24 mouse cellular contexts compared by ENCODE assay signal in genomic region chr5:100000048-100000447, GRCm38 (mm10). TPM values are rescaled to one million over a fixed set of nuclear protein-coding genes. Genes with fewer than 3 reads are reported as not detected.
DNase-seq lines count a peak whose midpoint lies in the region; ATAC-seq and TF ChIP-seq lines count a peak whose summit lies in the region.
"Had no signal": no experiment of that assay in that cellular context is flagged by ENCODE, and none has a peak within 500 bp of the region (broad histone marks: within the 10 kb centered on the region; RNA-seq: fewer than 3 reads in every experiment).

No protein-coding gene starts in this region.

- no peak for DNase-seq in stomach, postnatal 0 days (ENCODE audit: low spot score)
- DNase-seq: adrenal gland, postnatal 25 days; cerebellum, adult 18-20 months; cerebellum, adult 9-11 months; embryo, embryonic 11 days; gastrocnemius, adult 2 months; gastrocnemius, postnatal 25 days; heart, postnatal 14 days; kidney, adult 18-20 months had no signal

- no peaks in the 10 kb centered on the region for H3K36me3 ChIP-seq in intestine, postnatal 0 days (ENCODE audit: control insufficient read depth, insufficient read depth)
- H3K36me3 ChIP-seq in intestine, embryonic 15.5 days: no peaks in the 10 kb centered on the region
- no peaks in the 10 kb centered on the region for H3K36me3 ChIP-seq in ES-Bruce4 (ENCODE audit: control insufficient read depth, insufficient read depth, low read length, poor library complexity, severe bottlenecking)
- H3K36me3 ChIP-seq in stomach, postnatal 0 days (ENCODE audit: control insufficient read depth, insufficient read depth, low read length): no peaks in the 10 kb centered on the region
- H3K36me3 ChIP-seq in heart, embryonic 11.5 days (ENCODE audit: control insufficient read depth, insufficient read depth, low read length): no peaks in the 10 kb centered on the region
- H3K36me3 ChIP-seq: embryonic facial prominence, embryonic 15.5 days; forebrain, embryonic 10.5 days; heart, embryonic 15.5 days; hindbrain, embryonic 15.5 days had no signal

- no peak overlapping the region for H3K27ac ChIP-seq in intestine, postnatal 0 days (ENCODE audit: low read depth, low read length)
- H3K27ac ChIP-seq in intestine, embryonic 15.5 days: no peak overlapping the region
- no peak overlapping the region for H3K27ac ChIP-seq in ES-Bruce4 (ENCODE audit: insufficient read depth, low read length)
- no peak overlapping the region for H3K27ac ChIP-seq in stomach, postnatal 0 days (replicated peaks)
- no peak overlapping the region for H3K27ac ChIP-seq in heart, embryonic 11.5 days (ENCODE audit: low read depth, low read length)
- H3K27ac ChIP-seq: embryonic facial prominence, embryonic 15.5 days; forebrain, embryonic 10.5 days; gastrocnemius, adult 2 months; heart, embryonic 15.5 days; hindbrain, embryonic 15.5 days had no signal

- WGBS in intestine, postnatal 0 days: 77% methylated on average over 7 of the region's 7 CpGs
- 74% methylated on average over 7 of the region's 7 CpGs for WGBS in intestine, embryonic 15.5 days
- WGBS in stomach, postnatal 0 days: 79% methylated on average over 7 of the region's 7 CpGs
- WGBS in heart, embryonic 11.5 days (ENCODE audit: insufficient replicate concordance): 69% methylated on average over 7 of the region's 7 CpGs

- H3K4me1 ChIP-seq in intestine, postnatal 0 days (replicated peaks; ENCODE audit: control insufficient read depth, insufficient read depth, low read length): no peaks in the 10 kb centered on the region; the same call in 1 of the 2 replicates
- peaks cover 3% of the 10 kb centered on the region for H3K4me1 ChIP-seq in intestine, embryonic 15.5 days (replicated peaks)
- no peaks in the 10 kb centered on the region for H3K4me1 ChIP-seq in ES-Bruce4 (ENCODE audit: control insufficient read depth, insufficient read depth, low read length)
- H3K4me1 ChIP-seq in stomach, postnatal 0 days (replicated peaks; ENCODE audit: control insufficient read depth, insufficient read depth): no peaks in the 10 kb centered on the region; the same call in 1 of the 2 replicates
- peaks cover 2% of the 10 kb centered on the region; the same call in 1 of the 2 replicates for H3K4me1 ChIP-seq in heart, embryonic 11.5 days (ENCODE audit: control insufficient read depth, insufficient read depth, low read length)
- H3K4me1 ChIP-seq: embryonic facial prominence, embryonic 15.5 days; hindbrain, embryonic 15.5 days had no signal

- peak; percentile 7; the same call in 1 of the 2 replicates for ATAC-seq in intestine, postnatal 0 days
- no peak for ATAC-seq in intestine, embryonic 15.5 days
- ATAC-seq in megakaryocyte progenitor cell, adult 5-6 weeks (replicated peaks; ENCODE audit: poor library complexity): peak; percentile 76
- ATAC-seq in stomach, postnatal 0 days (ENCODE audit: low FRiP score, low TSS enrichment): peak; percentile 15; the same call in 1 of the 2 replicates
- no peak for ATAC-seq in inflammation-experienced regulatory T-cells, adult 6 months
- ATAC-seq in heart, embryonic 11.5 days (replicated peaks; ENCODE audit: insufficient number of reproducible peaks, low FRiP score, low TSS enrichment): no peak
- ATAC-seq: activated CD4-positive, CD25-positive, alpha-beta regulatory T cell, adult 4 months; forebrain, embryonic 14.5 days; Patski had no signal

- no peak for TF ChIP-seq CTCF in intestine, postnatal 0 days (IDR thresholded peaks at IDR 0.05; ENCODE audit: low read depth)
- TF ChIP-seq CTCF in ES-Bruce4 (IDR thresholded peaks at IDR 0.05; ENCODE audit: low read depth, low read length): no peak
- TF ChIP-seq CTCF in stomach, postnatal 0 days (IDR thresholded peaks at IDR 0.05; ENCODE audit: low read depth): no peak

- no peak for TF ChIP-seq EP300 in ES-Bruce4 (IDR thresholded peaks at IDR 0.05; ENCODE audit: insufficient read depth, low read depth, low read length)
- no peak for TF ChIP-seq EP300 in stomach, postnatal 0 days (optimal IDR thresholded peaks at IDR 0.05)

- H3K9me3 ChIP-seq in intestine, postnatal 0 days (ENCODE audit: control insufficient read depth): no peaks in the 10 kb centered on the region
- no peaks in the 10 kb centered on the region for H3K9me3 ChIP-seq in intestine, embryonic 15.5 days
- H3K9me3 ChIP-seq in ES-Bruce4 (replicated peaks; ENCODE audit: control insufficient read depth, insufficient read depth, low read length, poor library complexity, severe bottlenecking): no peaks in the 10 kb centered on the region
- no peaks in the 10 kb centered on the region for H3K9me3 ChIP-seq in stomach, postnatal 0 days (ENCODE audit: control insufficient read depth, low read length)
- H3K9me3 ChIP-seq in heart, embryonic 11.5 days (replicated peaks; ENCODE audit: control insufficient read depth, low read length): peaks cover 5% of the 10 kb centered on the region; the same call in 1 of the 2 replicates
- H3K9me3 ChIP-seq: embryonic facial prominence, embryonic 15.5 days; heart, embryonic 15.5 days; hindbrain, embryonic 15.5 days had no signal

- no peak overlapping the region for H3K4me3 ChIP-seq in intestine, postnatal 0 days (ENCODE audit: low read depth, low read length)
- H3K4me3 ChIP-seq in intestine, embryonic 15.5 days (replicated peaks): no peak overlapping the region
- H3K4me3 ChIP-seq in ES-Bruce4 (ENCODE audit: low read depth, low read length): peak overlapping the region; percentile 8; the same call in 1 of the 2 replicates
- H3K4me3 ChIP-seq in stomach, postnatal 0 days (ENCODE audit: low read depth, low read length): no peak overlapping the region
- no peak overlapping the region for H3K4me3 ChIP-seq in heart, embryonic 11.5 days (ENCODE audit: low read depth, low read length)
- H3K4me3 ChIP-seq: embryonic facial prominence, embryonic 15.5 days; erythroblast, embryonic 14.5 days; forebrain, embryonic 10.5 days; gastrocnemius, adult 2 months; heart, embryonic 15.5 days; hindbrain, embryonic 15.5 days had no signal

- H3K9ac ChIP-seq in intestine, postnatal 0 days (ENCODE audit: low read depth, low read length): no peak overlapping the region
- no peak overlapping the region for H3K9ac ChIP-seq in intestine, embryonic 15.5 days
- H3K9ac ChIP-seq in ES-Bruce4 (ENCODE audit: low read depth, poor library complexity, severe bottlenecking): no peak overlapping the region
- H3K9ac ChIP-seq in stomach, postnatal 0 days (ENCODE audit: low read length): no peak overlapping the region
- H3K9ac ChIP-seq in heart, embryonic 11.5 days (ENCODE audit: low read depth, low read length): no peak overlapping the region
- H3K9ac ChIP-seq: embryonic facial prominence, embryonic 15.5 days; heart, embryonic 15.5 days; hindbrain, embryonic 15.5 days had no signal

- no peaks in the 10 kb centered on the region for H3K27me3 ChIP-seq in intestine, postnatal 0 days (replicated peaks; ENCODE audit: control insufficient read depth, insufficient read depth, low read length)
- H3K27me3 ChIP-seq in intestine, embryonic 15.5 days (replicated peaks): no peaks in the 10 kb centered on the region
- no peaks in the 10 kb centered on the region for H3K27me3 ChIP-seq in ES-Bruce4 (ENCODE audit: control insufficient read depth, insufficient read depth, low read length, poor library complexity, severe bottlenecking)
- no peaks in the 10 kb centered on the region for H3K27me3 ChIP-seq in stomach, postnatal 0 days (ENCODE audit: control insufficient read depth, insufficient read depth, low read length)
- no peaks in the 10 kb centered on the region for H3K27me3 ChIP-seq in heart, embryonic 11.5 days (ENCODE audit: control insufficient read depth, insufficient read depth, low read length)
- H3K27me3 ChIP-seq: embryonic facial prominence, embryonic 15.5 days; heart, embryonic 15.5 days; hindbrain, embryonic 15.5 days; Patski had no signal

- TF ChIP-seq POLR2A in ES-Bruce4 (IDR thresholded peaks at IDR 0.05; ENCODE audit: insufficient read depth, low read length): no peak

- H3K4me2 ChIP-seq in intestine, postnatal 0 days (replicated peaks; ENCODE audit: low read depth): no peak overlapping the region
- no peak overlapping the region for H3K4me2 ChIP-seq in intestine, embryonic 15.5 days (replicated peaks)
- no peak overlapping the region for H3K4me2 ChIP-seq in stomach, postnatal 0 days (replicated peaks; ENCODE audit: low read depth)
- H3K4me2 ChIP-seq in heart, embryonic 11.5 days: no peak overlapping the region
- H3K4me2 ChIP-seq: embryonic facial prominence, embryonic 15.5 days; heart, embryonic 15.5 days; hindbrain, embryonic 15.5 days had no signal

RNA-seq across cellular contexts. Expression of gene 4930524J08Rik, which starts 21.2 kb away (rescaled TPM):
- 1.5 and 2.4 TPM in 2 replicates for polyA plus RNA-seq in intestine, postnatal 0 days (2015; fragmentation: Nextera tagmentation; extraction: Ambion mirVana)
- 0.93 and 1.1 TPM in 2 replicates for polyA plus RNA-seq in intestine, embryonic 15.5 days (2015; fragmentation: Nextera tagmentation; extraction: Ambion mirVana)
- polyA plus RNA-seq in ES-Bruce4 (2011; ENCODE audit: insufficient read depth, insufficient read length, low read depth, missing spikeins): 1.5 TPM in 1 of 2 replicates, not detected in the other
- total RNA-seq in megakaryocyte progenitor cell, adult 5-6 weeks (2015): 0.98 and 1.2 TPM in 2 replicates
- 1.9 TPM in 1 of 2 replicates, not detected in the other for total RNA-seq in megakaryocyte progenitor cell, adult 5-6 weeks (2017)
- 1.9 and 2.6 TPM in 2 replicates for polyA plus RNA-seq in stomach, postnatal 0 days (2015; fragmentation: Nextera tagmentation; extraction: Ambion mirVana)
- not detected for polyA plus RNA-seq in inflammation-experienced regulatory T-cells, adult 6 months (2017; shearing (Covaris generic))
- 1.5 and 1.7 TPM in 2 replicates for polyA plus RNA-seq in heart, embryonic 11.5 days (2014; fragmentation: Nextera tagmentation; extraction: Ambion mirVana)
- total RNA-seq: hematopoietic stem cell, adult 5-6 weeks had no signal
- polyA plus RNA-seq: activated CD4-positive, CD25-positive, alpha-beta regulatory T cell, adult 4 months had no signal

RNA-seq across cellular contexts. Expression of gene Hnrnpd, which starts 21.3 kb away (rescaled TPM):
- 66.5 and 67.1 TPM in 2 replicates for polyA plus RNA-seq in intestine, postnatal 0 days (2015; fragmentation: Nextera tagmentation; extraction: Ambion mirVana)
- 161 and 174 TPM in 2 replicates for polyA plus RNA-seq in intestine, embryonic 15.5 days (2015; fragmentation: Nextera tagmentation; extraction: Ambion mirVana)
- polyA plus RNA-seq in ES-Bruce4 (2011; ENCODE audit: insufficient read depth, insufficient read length, low read depth, missing spikeins): 605 and 625 TPM in 2 replicates
- 378 and 387 TPM in 2 replicates for total RNA-seq in megakaryocyte progenitor cell, adult 5-6 weeks (2015)
- 92.7 and 143 TPM in 2 replicates for total RNA-seq in megakaryocyte progenitor cell, adult 5-6 weeks (2017)
- polyA plus RNA-seq in stomach, postnatal 0 days (2015; fragmentation: Nextera tagmentation; extraction: Ambion mirVana): 53.5 and 61.4 TPM in 2 replicates
- polyA plus RNA-seq in inflammation-experienced regulatory T-cells, adult 6 months (2017; shearing (Covaris generic)): 10 to 100 TPM; 43.1 to 68.3 (median 56.9) TPM
- 113 and 120 TPM in 2 replicates for polyA plus RNA-seq in heart, embryonic 11.5 days (2014; fragmentation: Nextera tagmentation; extraction: Ambion mirVana)

RNA-seq across cellular contexts. Expression of gene Hnrnpdl, which starts 39.4 kb away (rescaled TPM):
- polyA plus RNA-seq in intestine, postnatal 0 days (2015; fragmentation: Nextera tagmentation; extraction: Ambion mirVana): 61.6 and 63.2 TPM in 2 replicates
- 128 and 132 TPM in 2 replicates for polyA plus RNA-seq in intestine, embryonic 15.5 days (2015; fragmentation: Nextera tagmentation; extraction: Ambion mirVana)
- 327 and 346 TPM in 2 replicates for polyA plus RNA-seq in ES-Bruce4 (2011; ENCODE audit: insufficient read depth, insufficient read length, low read depth, missing spikeins)
- 283 and 299 TPM in 2 replicates for total RNA-seq in megakaryocyte progenitor cell, adult 5-6 weeks (2015)
- 415 and 496 TPM in 2 replicates for total RNA-seq in megakaryocyte progenitor cell, adult 5-6 weeks (2017)
- 58.8 and 58.9 TPM in 2 replicates for polyA plus RNA-seq in stomach, postnatal 0 days (2015; fragmentation: Nextera tagmentation; extraction: Ambion mirVana)
- polyA plus RNA-seq in inflammation-experienced regulatory T-cells, adult 6 months (2017; shearing (Covaris generic)): 100 to 1,000 TPM; 121 to 134 (median 123) TPM
- 117 and 125 TPM in 2 replicates for polyA plus RNA-seq in heart, embryonic 11.5 days (2014; fragmentation: Nextera tagmentation; extraction: Ambion mirVana)

RNA-seq across cellular contexts. Expression of gene Enoph1, which starts 39.7 kb away (rescaled TPM):
- polyA plus RNA-seq in intestine, postnatal 0 days (2015; fragmentation: Nextera tagmentation; extraction: Ambion mirVana): 26.6 TPM in 2 replicates
- polyA plus RNA-seq in intestine, embryonic 15.5 days (2015; fragmentation: Nextera tagmentation; extraction: Ambion mirVana): 49.2 and 49.8 TPM in 2 replicates
- 43.4 and 50.6 TPM in 2 replicates for polyA plus RNA-seq in ES-Bruce4 (2011; ENCODE audit: insufficient read depth, insufficient read length, low read depth, missing spikeins)
- 46.5 and 46.8 TPM in 2 replicates for total RNA-seq in megakaryocyte progenitor cell, adult 5-6 weeks (2015)
- 45.9 and 47.4 TPM in 2 replicates for total RNA-seq in megakaryocyte progenitor cell, adult 5-6 weeks (2017)
- 23.4 and 23.5 TPM in 2 replicates for polyA plus RNA-seq in stomach, postnatal 0 days (2015; fragmentation: Nextera tagmentation; extraction: Ambion mirVana)
- polyA plus RNA-seq in inflammation-experienced regulatory T-cells, adult 6 months (2017; shearing (Covaris generic)): 10 to 100 TPM; 25.5 to 32.2 (median 30.2) TPM
- polyA plus RNA-seq in heart, embryonic 11.5 days (2014; fragmentation: Nextera tagmentation; extraction: Ambion mirVana): 28.0 and 31.2 TPM in 2 replicates

Comparison
In these comparisons a context has a peak if more than half of its experiments do, and no peak if none do; other contexts are left out.
1. ATAC-seq: peak in intestine, postnatal 0 days (single experiment), megakaryocyte progenitor cell, adult 5-6 weeks (single experiment) and stomach, postnatal 0 days (single experiment); none in intestine, embryonic 15.5 days (single experiment), inflammation-experienced regulatory T-cells, adult 6 months (single experiment) and heart, embryonic 11.5 days (single experiment).